Mouse (Mus musculus) neural tube, embryonic 15.5 days (tissue): Measurements from ENCODE around the gene Ush2a. TPM values are rescaled to one million over a fixed set of nuclear protein-coding genes. Genes with fewer than 3 reads are reported as not detected.

Experiments
- ATAC-seq: fragments of 200-750 bp; cut with Nextera tagmentation; 2 replicates; pipeline ENCODE4 v1.8.0; 2017; ENCODE audit warnings: mild to moderate bottlenecking, moderate TSS enrichment, moderate library complexity; ENCODE audit not compliant: low FRiP score
- H3K27ac ChIP-seq: fragments of 300-500 bp; sonication (generic); replicated peaks from 2 replicates; pipeline ENCODE4 v1.5.1; 2015; ENCODE audit warnings: mild to moderate bottlenecking, inconsistent platforms
- H3K27me3 ChIP-seq: fragments of 300-500 bp; sonication (generic); replicated peaks from 2 replicates; pipeline ENCODE4 v1.6.1; 2015; ENCODE audit warnings: inconsistent platforms
- H3K36me3 ChIP-seq: fragments of 300-500 bp; sonication (generic); 2 replicates; pipeline ENCODE4 v1.6.1; 2015; ENCODE audit warnings: inconsistent platforms
- H3K4me1 ChIP-seq: fragments of 300-500 bp; sonication (generic); 2 replicates; pipeline ENCODE4 v1.6.1; 2015; ENCODE audit warnings: inconsistent platforms
- H3K4me2 ChIP-seq: fragments of 300-500 bp; sonication (generic); 2 replicates; pipeline ENCODE4 v1.6.1; 2015; ENCODE audit warnings: inconsistent platforms, mild to moderate bottlenecking, moderate library complexity
- H3K4me3 ChIP-seq: fragments of 300-500 bp; sonication (generic); replicated peaks from 2 replicates; pipeline ENCODE4 v1.5.1; 2015; ENCODE audit warnings: mild to moderate bottlenecking, inconsistent platforms
- H3K9ac ChIP-seq: fragments of 300-500 bp; sonication (generic); replicated peaks from 2 replicates; pipeline ENCODE4 v1.6.1; 2015; ENCODE audit warnings: mild to moderate bottlenecking, inconsistent platforms
- H3K9me3 ChIP-seq: fragments of 300-500 bp; sonication (generic); replicated peaks from 2 replicates; pipeline ENCODE4 v1.6.1; 2016; ENCODE audit warnings: inconsistent platforms
- WGBS: fragments of 180-500 bp; shearing (Covaris S2); methylation state at CpG from one replicate; pipeline ENCODE4 v1.1.7; 2015; ENCODE audit warnings: mixed read lengths; 5-methylcytosine and 5-hydroxymethylcytosine counted together
- polyA plus RNA-seq: library from polyadenylated mRNA; unstranded; fragments of >200 nt; fragmentation: Nextera tagmentation; extraction: Ambion mirVana; gene quantifications from 2 replicates; pipeline ENCODE4 v1.2.1, GENCODE M21; 2015

The Ush2a gene
- polyA plus RNA-seq, 1 experiment from 2014 or later, result 0.17 TPM

GRCm38 (mm10) chr1:188805852-188806251 is 544.0 kb downstream of the Ush2a start:
- no peak for ATAC-seq
- Histone ChIP-seq H3K36me3 (no peaks in the 10 kb centered on the region), H3K9ac (no peak overlapping the region), H3K4me1 (peaks cover 12% of the 10 kb centered on the region), H3K9me3 (no peaks in the 10 kb centered on the region), H3K4me3 (no peak overlapping the region), H3K4me2 (no peak overlapping the region), H3K27me3 (no peaks in the 10 kb centered on the region; the same call in 1 of the 2 replicates), H3K27ac (no peak overlapping the region)
- 13% methylated on average over 4 of the region's 4 CpGs for WGBS

GRCm38 (mm10) chr1:188810631-188811030 is 548.8 kb downstream of the Ush2a start:
- WGBS, result 87% methylated on average over 9 of the region's 9 CpGs
- Histone ChIP-seq H3K4me3 (no peak overlapping the region), H3K9ac (no peak overlapping the region), H3K4me2 (no peak overlapping the region), H3K27ac (no peak overlapping the region), H3K9me3 (no peaks in the 10 kb centered on the region), H3K27me3 (no peaks in the 10 kb centered on the region; the same call in 1 of the 2 replicates), H3K36me3 (no peaks in the 10 kb centered on the region), H3K4me1 (peaks cover 4% of the 10 kb centered on the region; the same call in 1 of the 2 replicates)
- no peak for ATAC-seq

- no peak overlapping the region for H3K27ac ChIP-seq
- H3K27me3 ChIP-seq, result no peaks in the 10 kb centered on the region
- no peak overlapping the region for H3K4me2 ChIP-seq
- no peaks in the 10 kb centered on the region for H3K9me3 ChIP-seq
- no peak overlapping the region for H3K9ac ChIP-seq
- ATAC-seq, result no peak
- no peaks in the 10 kb centered on the region for H3K4me1 ChIP-seq
- H3K36me3 ChIP-seq, result no peaks in the 10 kb centered on the region
- 89% methylated on average over 7 of the region's 7 CpGs for WGBS
- no peak overlapping the region for H3K4me3 ChIP-seq
Observed at GRCm38 (mm10) chr1:188815072-188815471, 553.2 kb downstream of the Ush2a start.

GRCm38 (mm10) chr1:188824195-188824594 is 562.4 kb downstream of the Ush2a start:
- Histone ChIP-seq H3K9ac (no peak overlapping the region), H3K9me3 (no peaks in the 10 kb centered on the region), H3K4me1 (no peaks in the 10 kb centered on the region), H3K27ac (no peak overlapping the region), H3K36me3 (no peaks in the 10 kb centered on the region), H3K4me3 (no peak overlapping the region), H3K27me3 (no peaks in the 10 kb centered on the region), H3K4me2 (no peak overlapping the region)
- no peak for ATAC-seq
- WGBS, result 93% methylated on average over 2 of the region's 2 CpGs

GRCm38 (mm10) chr1:188824878-188825532 is 563.2 kb downstream of the Ush2a start:
- no peaks in the 10 kb centered on the region for H3K27me3 ChIP-seq
- H3K36me3 ChIP-seq, result no peaks in the 10 kb centered on the region
- WGBS, result 77% methylated on average over 8 of the region's 8 CpGs
- H3K4me3 ChIP-seq, result no peak overlapping the region
- H3K9ac ChIP-seq, result no peak overlapping the region
- no peaks in the 10 kb centered on the region for H3K9me3 ChIP-seq
- H3K27ac ChIP-seq, result no peak overlapping the region
- no peak overlapping the region for H3K4me2 ChIP-seq
- no peaks in the 10 kb centered on the region for H3K4me1 ChIP-seq
- no peak for ATAC-seq

GRCm38 (mm10) chr1:188830527-188831407 is 568.9 kb downstream of the Ush2a start:
- Histone ChIP-seq H3K4me3 (no peak overlapping the region), H3K36me3 (no peaks in the 10 kb centered on the region), H3K9ac (no peak overlapping the region), H3K27me3 (no peaks in the 10 kb centered on the region), H3K4me2 (no peak overlapping the region), H3K27ac (no peak overlapping the region), H3K4me1 (peaks cover 8% of the 10 kb centered on the region), H3K9me3 (no peaks in the 10 kb centered on the region)
- 63% methylated on average over 11 of the region's 11 CpGs for WGBS
- ATAC-seq, result no peak

- Histone ChIP-seq H3K4me1 (peaks cover 12% of the 10 kb centered on the region), H3K27me3 (no peaks in the 10 kb centered on the region), H3K4me3 (no peak overlapping the region), H3K9ac (no peak overlapping the region), H3K4me2 (peak overlapping the region; percentile 32), H3K27ac (no peak overlapping the region), H3K36me3 (no peaks in the 10 kb centered on the region), H3K9me3 (no peaks in the 10 kb centered on the region)
- 14% methylated on average over 9 of the region's 9 CpGs for WGBS
- no peak for ATAC-seq
Observed at GRCm38 (mm10) chr1:188833906-188834305, 572.1 kb downstream of the Ush2a start.

- H3K4me2 ChIP-seq, result no peak overlapping the region
- H3K27ac ChIP-seq, result no peak overlapping the region
- no peaks in the 10 kb centered on the region for H3K27me3 ChIP-seq
- no peaks in the 10 kb centered on the region for H3K9me3 ChIP-seq
- no peak overlapping the region for H3K4me3 ChIP-seq
- no peak for ATAC-seq
- no peaks in the 10 kb centered on the region for H3K36me3 ChIP-seq
- peaks cover 12% of the 10 kb centered on the region for H3K4me1 ChIP-seq
- 71% methylated on average over 3 of the region's 3 CpGs for WGBS
- no peak overlapping the region for H3K9ac ChIP-seq
Observed at GRCm38 (mm10) chr1:188834770-188835169, 572.9 kb downstream of the Ush2a start.

- H3K9ac ChIP-seq, result no peak overlapping the region
- WGBS, result 94% methylated on average over 5 of the region's 5 CpGs
- H3K36me3 ChIP-seq, result no peaks in the 10 kb centered on the region
- H3K9me3 ChIP-seq, result no peaks in the 10 kb centered on the region
- no peak overlapping the region for H3K27ac ChIP-seq
- H3K27me3 ChIP-seq, result no peaks in the 10 kb centered on the region
- no peak overlapping the region for H3K4me3 ChIP-seq
- no peak for ATAC-seq
- no peak overlapping the region for H3K4me2 ChIP-seq
- peaks cover 12% of the 10 kb centered on the region for H3K4me1 ChIP-seq
Observed at GRCm38 (mm10) chr1:188837613-188838295, 575.9 kb downstream of the Ush2a start.

- no peak overlapping the region for H3K4me3 ChIP-seq
- H3K27ac ChIP-seq, result no peak overlapping the region
- no peaks in the 10 kb centered on the region for H3K9me3 ChIP-seq
- no peak overlapping the region for H3K4me2 ChIP-seq
- no peak overlapping the region for H3K9ac ChIP-seq
- no peaks in the 10 kb centered on the region for H3K27me3 ChIP-seq
- 97% methylated on average over 6 of the region's 6 CpGs for WGBS
- no peak for ATAC-seq
- no peaks in the 10 kb centered on the region for H3K36me3 ChIP-seq
- H3K4me1 ChIP-seq, result no peaks in the 10 kb centered on the region
Observed at GRCm38 (mm10) chr1:188847242-188847641, 585.4 kb downstream of the Ush2a start.

- no peaks in the 10 kb centered on the region for H3K27me3 ChIP-seq
- no peak overlapping the region for H3K9ac ChIP-seq
- ATAC-seq, result no peak
- no peak overlapping the region for H3K4me2 ChIP-seq
- no peak overlapping the region for H3K27ac ChIP-seq
- WGBS, result 82% methylated on average over 5 of the region's 5 CpGs
- H3K4me1 ChIP-seq, result no peaks in the 10 kb centered on the region
- no peak overlapping the region for H3K4me3 ChIP-seq
- H3K9me3 ChIP-seq, result no peaks in the 10 kb centered on the region
- no peaks in the 10 kb centered on the region for H3K36me3 ChIP-seq
Observed at GRCm38 (mm10) chr1:188852776-188853175, 591.0 kb downstream of the Ush2a start.
